Mouse (Mus musculus) cerebellum, adult 18-20 months (tissue): Measurements from ENCODE around the gene Npr2.
A peak's percentile ranks its signal among the peaks of the same experiment; 100 is the strongest.

Source experiments
- DNase-seq, 2 experiments: peaks; one replicate each; pipeline ENCODE4 v3.0.0; 2021

The Npr2 gene

DNA sequence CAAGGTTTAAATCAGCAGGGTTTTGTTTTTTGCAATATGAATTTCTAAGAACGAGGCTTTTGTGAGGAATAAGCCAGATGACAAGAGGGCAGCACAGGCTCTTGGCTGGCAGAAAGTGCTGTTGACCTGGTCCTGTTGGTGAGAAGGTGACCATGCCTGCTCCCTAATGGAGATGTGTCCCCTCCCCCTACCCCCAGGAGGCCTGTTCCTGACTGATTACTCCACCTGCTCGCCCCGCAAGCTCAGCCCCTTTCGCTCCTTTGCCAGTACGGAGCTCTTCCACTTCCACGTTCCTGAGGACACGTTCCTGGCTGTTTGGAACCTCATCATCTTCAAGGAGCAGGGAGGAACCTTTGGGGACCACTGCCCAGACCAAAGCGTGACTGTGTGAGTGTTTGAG, 42.0 kb downstream of the Npr2 start:
- no peak for DNase-seq

DNA sequence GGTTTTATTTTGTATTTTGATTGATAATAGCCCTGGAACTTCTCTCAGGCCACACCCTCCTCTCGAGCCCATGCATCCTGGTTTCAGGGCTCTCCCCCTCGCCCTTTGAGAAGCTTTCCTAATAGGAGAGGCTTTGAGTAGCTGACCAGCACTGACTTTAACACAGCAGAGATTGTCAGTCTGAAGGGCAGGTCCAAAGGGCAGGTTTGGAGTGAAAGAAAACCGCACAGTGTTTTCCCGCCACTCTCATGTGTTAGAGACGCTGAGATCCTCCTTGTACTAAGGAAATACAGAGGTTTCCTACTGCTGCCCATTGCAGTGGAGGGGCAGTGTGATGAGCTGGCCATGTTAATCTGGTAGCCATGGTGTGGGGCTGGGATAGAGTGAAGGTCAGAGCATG, 43.2 kb downstream of the Npr2 start:
- DNase-seq = no peak

DNA sequence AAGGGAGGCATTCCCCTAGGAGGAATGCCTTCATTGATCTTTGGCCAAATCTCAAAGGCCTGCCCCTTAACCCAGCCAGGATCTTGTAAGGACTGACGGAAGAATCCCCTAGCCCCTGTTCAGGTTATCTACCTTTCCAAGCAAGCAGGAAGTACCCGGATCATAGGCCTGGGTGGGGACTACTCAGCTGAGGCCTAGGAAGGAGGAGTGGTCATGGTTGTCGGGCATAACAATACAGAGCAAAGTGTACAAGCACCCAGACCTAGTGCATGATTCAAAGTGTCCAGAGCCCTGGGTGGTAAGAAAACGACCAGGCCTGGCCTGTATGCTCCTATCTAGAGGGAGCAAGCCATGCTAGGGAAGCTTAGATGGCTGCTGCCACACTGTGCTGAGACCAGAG, 43.9 kb downstream of the Npr2 start:
- DNase-seq = no peak

DNA sequence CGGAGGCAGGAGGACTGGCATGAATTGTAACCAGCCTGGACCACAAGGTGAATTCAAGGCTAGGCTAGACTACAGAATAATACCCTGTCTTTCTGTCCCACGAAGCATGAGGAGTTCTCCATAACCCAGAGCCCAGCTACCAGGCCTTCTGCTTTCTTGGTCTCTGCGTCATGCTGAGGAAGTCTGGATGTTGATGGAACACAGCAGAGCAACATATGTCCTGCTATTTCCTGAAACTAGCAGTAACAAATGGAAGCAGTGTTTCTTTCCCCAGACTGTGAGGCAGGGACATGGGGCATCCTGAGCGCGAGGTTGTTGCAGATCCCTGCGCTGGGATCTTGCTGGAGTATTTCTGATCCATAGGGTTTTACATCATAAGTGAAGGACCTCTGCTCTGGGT, 46.8 kb downstream of the Npr2 start:
- no peak for DNase-seq

DNA sequence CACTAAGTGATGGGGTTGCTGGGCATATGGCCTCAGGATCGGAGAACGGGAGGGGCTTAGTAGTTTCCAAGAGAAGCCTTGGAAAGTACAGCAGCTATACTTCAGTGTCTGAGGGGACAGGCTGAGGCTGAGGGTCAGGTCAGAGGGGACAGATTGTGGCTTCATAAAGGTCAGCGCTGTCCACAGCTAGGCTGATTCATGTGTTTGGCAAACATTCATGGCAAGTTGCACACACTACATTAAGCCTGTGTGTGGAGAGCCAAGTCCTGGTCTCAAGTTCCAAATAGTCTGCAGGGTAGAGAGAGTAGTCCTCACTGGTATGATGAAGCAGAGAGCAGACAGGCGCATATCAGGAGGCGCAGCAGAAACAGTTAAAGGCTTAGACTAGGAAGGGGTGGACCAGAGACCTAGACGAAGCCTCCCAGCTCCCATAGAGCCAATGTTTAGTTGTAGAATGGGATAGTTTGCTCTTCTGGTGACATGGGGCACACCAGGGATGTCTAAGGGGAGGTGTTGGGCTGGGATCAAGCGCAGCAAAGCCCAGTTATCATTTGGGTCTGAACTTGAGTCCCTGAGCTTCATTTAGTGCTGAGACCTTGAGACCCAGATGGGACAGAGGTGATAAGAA, 47.8 kb downstream of the Npr2 start:
- no peak for DNase-seq

DNA sequence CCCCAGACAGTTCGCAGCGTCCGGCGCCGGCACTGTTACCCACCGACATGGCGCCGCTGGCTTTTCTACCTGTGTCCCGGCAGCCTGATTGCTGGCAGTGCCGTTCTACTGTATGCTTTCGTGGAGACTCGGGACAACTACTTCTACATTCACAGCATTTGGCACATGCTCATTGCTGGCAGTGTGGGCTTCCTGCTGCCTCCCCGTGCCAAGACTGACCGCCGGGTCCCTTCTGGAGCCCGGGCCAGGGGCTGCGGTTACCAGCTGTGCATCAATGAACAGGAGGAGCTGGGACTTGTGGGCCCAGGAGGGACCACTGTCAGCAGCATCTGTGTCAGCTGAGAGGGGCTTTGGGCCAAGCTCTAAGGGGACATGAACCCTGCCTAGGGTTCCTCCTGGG, 58.3 kb downstream of the Npr2 start:
- DNase-seq = no peak

DNA sequence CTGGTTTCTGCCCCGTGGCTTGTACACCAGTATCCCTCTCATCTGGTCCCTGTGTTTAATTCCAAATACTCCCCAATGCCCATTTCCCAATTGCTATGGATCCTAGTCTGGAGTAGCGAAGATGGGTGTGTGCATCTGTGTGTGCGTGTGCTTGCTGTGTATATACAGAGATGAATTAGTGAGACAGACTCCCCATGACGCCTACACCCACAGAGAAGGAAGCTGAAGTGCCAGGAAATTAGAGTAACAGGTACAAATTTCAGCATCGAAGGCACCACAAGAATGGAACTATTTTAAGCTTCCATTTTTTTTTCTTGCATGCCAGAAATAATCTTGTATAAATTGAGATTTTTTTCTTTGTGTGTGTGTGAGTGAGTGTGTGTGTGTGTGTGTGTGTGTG, 59.3 kb downstream of the Npr2 start:
- no peak for DNase-seq

DNA sequence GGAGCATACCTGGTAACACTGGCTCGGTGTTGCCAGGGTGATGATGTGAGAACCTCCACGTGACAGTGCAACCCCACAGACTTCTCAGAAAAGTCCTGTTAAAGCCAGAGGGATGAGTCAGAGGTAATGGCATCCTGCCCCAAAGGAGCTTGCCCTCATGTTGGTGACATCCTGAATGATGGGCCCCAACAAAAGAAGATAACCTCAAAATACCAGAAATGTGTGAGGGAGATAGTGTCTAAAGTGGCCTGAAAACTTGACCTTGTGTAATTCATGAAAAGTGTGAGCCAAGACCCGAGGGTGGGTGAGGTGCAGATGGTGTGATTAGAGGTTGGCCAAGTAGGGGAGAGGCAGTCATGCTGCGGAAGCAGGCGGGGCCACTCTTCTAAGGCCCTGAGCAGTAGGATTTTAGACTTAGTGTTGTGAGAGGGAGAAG, 62.1 kb downstream of the Npr2 start:
- DNase-seq = no peak

DNA sequence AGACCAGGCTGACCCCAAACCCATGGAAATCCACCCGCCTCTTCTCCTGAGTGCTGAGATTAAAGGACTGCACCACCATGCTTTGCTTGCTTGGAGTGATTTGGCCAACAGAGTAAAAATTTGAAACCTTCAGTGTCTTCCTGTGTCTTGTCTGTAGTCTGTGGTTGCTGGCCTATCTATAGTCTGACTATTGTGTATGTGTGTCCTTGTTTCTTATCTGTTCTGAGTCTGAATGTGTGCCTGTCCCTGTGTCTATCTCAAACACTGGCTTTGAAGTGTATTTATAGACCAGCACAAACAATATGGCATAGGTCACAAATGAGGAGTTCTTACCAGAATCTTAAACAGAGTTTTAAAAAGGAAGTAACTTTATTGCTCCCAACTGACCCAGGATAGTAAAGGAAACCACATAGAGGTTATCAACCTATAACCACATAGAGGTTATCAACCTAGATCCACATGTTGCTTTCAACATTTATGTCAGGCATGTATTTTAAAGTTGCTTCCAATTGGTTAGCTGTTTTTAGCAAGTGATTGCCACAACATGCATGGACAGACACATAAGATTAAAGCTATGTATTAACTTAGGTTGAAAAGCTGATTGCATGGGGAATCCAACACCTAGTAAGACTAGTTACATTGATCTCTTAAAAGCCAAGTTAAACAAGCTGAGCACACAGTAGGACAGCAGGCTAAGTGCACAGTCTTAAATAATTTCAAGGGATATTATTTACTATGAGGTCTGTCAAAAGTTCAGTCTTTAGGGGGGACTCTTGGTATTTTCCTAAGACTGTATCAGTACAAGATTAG, 62.9 kb downstream of the Npr2 start:
- no peak for DNase-seq

DNA sequence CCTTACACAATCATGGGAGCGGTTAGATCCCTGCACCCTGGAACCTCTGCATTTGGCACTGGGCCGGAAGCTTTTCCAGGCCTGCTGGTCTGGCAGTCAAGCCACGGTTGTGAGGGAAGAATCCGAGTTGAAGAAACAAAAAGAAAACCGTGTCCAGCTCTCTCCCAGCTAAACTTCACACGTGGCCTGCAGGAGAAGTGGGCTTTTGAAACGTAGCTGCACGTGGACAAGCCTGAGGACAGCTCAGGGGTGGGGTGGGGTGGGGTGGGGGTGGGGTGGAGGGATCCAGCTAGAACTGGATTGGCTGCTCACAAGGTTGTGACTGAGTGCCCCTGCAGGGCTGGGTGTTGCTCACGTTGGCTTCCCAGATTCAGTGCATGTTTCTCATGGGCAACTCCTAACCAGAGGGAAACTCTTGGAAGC, 63.5 kb downstream of the Npr2 start:
- DNase-seq = no peak

DNA sequence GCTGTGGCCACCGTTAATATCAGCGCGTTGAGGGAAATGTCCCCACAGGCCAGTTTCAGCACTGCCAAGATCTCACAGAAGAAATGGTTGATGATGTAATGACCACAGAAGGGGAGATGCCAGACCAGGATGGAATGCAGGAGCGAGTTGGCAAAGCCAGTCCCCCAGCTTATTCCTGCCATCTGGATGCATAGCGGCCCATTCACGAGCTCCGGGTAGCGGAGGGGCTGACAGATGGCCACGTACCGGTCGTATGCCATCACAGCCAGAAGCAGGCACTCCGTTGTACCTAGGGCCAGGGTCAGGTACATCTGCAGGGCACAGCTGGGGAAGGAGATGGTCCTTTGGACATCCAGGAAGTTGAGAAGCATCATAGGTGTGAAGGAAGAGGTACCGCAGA, 64.8 kb downstream of the Npr2 start:
- DNase-seq = peak; percentile 48 to 49

DNA sequence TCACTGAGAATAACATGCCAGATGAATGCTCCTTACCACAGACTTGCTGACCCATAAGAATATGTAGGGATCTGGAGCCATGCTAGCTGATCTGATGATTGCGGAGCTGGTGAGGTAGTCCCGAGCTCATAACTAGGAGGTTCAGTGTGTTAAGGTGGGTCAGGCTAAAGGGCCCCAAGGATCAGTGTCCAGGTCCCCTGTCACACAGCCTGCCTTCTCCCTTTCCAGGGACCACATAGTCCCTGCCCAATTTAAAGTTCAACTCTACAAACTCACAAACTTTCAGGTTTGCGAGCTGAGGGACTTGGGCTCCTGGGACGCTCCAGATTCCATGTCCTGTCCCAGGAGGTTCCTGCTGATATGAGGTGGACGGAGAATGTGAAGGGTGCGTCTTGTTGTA, 69.0 kb downstream of the Npr2 start, which contains the start of gene Olfr70:
Gene Olfr70, minus strand, starts transcription at position 101 of the 400 bp plus-strand sequence.
- no peak for DNase-seq
